Mouse (Mus musculus): ENCODE measurements at regions not wholly inside any gene's neighbourhood (a gene's known extent, or its start where the extent isn't known, plus 50 kb on each side); places are given as distances from the start of the nearest gene placed in this dataset.

DNA sequence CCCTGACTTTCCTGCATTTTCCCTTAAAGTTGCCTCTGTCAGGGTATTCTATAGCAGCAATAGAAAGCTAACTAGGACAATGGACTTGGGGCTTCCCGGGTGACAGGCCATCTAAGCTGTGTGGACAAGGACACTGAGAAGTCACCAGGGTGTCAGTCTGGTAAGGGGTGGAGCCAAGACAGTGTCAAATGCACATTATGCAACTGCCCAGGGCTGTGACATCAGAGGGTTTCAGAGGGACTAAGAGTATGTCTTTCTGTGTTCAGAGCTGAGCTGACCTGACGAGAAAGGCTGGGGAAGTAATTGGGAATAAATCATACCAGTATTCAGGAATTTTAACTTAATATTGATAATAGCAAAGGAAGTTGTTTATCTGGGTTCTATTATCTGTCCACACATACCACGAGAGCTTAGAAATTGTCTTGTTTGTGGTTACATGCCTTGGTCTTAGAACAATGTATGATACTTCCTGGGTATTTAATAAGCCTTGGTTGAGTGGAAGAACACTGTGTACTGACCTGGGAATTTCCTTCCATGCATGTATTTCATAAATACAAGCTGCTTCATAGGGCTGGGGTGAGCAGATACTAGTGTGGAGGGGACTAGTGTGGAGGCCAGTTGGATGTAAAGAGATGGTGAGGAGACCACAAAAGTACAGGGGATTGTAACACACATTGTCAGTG is 279.6 kb upstream of the Pabpc6 start:
- TF ChIP-seq POLR2A (IDR thresholded peaks at IDR 0.05; ENCODE audit: borderline replicate concordance, low read depth, low read length) (no peak), CTCF (IDR thresholded peaks at IDR 0.05; ENCODE audit: low read depth, low read length) (no peak)
